Mouse (Mus musculus) neural tube, embryonic 11.5 days (tissue): ENCODE measurements at regions not wholly inside any gene's neighbourhood (a gene's known extent, or its start where the extent isn't known, plus 50 kb on each side); places are given as distances from the start of the nearest gene placed in this dataset.
A peak's percentile ranks its signal among the peaks of the same experiment; 100 is the strongest.

Experiments used
- ATAC-seq: fragments of 200-750 bp; cut with Nextera tagmentation; 2 replicates; pipeline ENCODE4 v1.8.0; 2017; ENCODE audit warnings: moderate number of reproducible peaks, mild to moderate bottlenecking, moderate TSS enrichment, moderate library complexity; ENCODE audit not compliant: insufficient read depth, low FRiP score, low TSS enrichment
- DNase-seq: peaks from one replicate; pipeline ENCODE4 v3.0.0-alpha.2; 2015; ENCODE audit warnings: low spot score
- H3K27ac ChIP-seq: fragments of 300-500 bp; sonication (generic); 2 replicates; pipeline ENCODE4 v1.5.1; 2014; ENCODE audit warnings: low read depth, mild to moderate bottlenecking, low read length
- H3K27me3 ChIP-seq: fragments of 300-500 bp; sonication (generic); 2 replicates; pipeline ENCODE4 v1.6.1; 2014; ENCODE audit warnings: mild to moderate bottlenecking, low read length, mixed read lengths; ENCODE audit not compliant: control insufficient read depth, insufficient read depth
- H3K36me3 ChIP-seq: fragments of 300-500 bp; sonication (generic); 2 replicates; pipeline ENCODE4 v1.6.1; 2014; ENCODE audit warnings: mild to moderate bottlenecking, low read length, moderate library complexity, mixed read lengths; ENCODE audit not compliant: control insufficient read depth, insufficient read depth
- H3K4me1 ChIP-seq: fragments of 300-500 bp; sonication (generic); 2 replicates; pipeline ENCODE4 v1.6.1; 2014; ENCODE audit warnings: low read length, mixed read lengths; ENCODE audit not compliant: control insufficient read depth, insufficient read depth
- H3K4me2 ChIP-seq: fragments of 300-500 bp; sonication (generic); 2 replicates; pipeline ENCODE4 v1.6.1; 2014; ENCODE audit warnings: low read depth, mild to moderate bottlenecking, moderate library complexity
- H3K4me3 ChIP-seq: fragments of 300-500 bp; sonication (generic); 2 replicates; pipeline ENCODE4 v1.5.1; 2014; ENCODE audit warnings: low read depth, low read length
- H3K9ac ChIP-seq: fragments of 300-500 bp; sonication (generic); 2 replicates; pipeline ENCODE4 v1.6.1; 2014; ENCODE audit warnings: mild to moderate bottlenecking, low read length
- H3K9me3 ChIP-seq: fragments of 300-500 bp; sonication (generic); 2 replicates; pipeline ENCODE4 v1.6.1; 2016; ENCODE audit warnings: low read length; ENCODE audit not compliant: control insufficient read depth
- whole genome bisulfite sequencing: fragments of 180-500 bp; shearing (Covaris S2); extraction: QIAGEN DNeasy Blood & Tissue Kit; methylation state at CpG from one replicate; pipeline ENCODE4 v1.1.7; 2014; 5-methylcytosine and 5-hydroxymethylcytosine counted together

- Histone ChIP-seq H3K4me2 (no peak overlapping the region), H3K4me3 (no peak overlapping the region), H3K27me3 (no peaks in the 10 kb centered on the region), H3K4me1 (no peaks in the 10 kb centered on the region), H3K9ac (no peak overlapping the region), H3K36me3 (no peaks in the 10 kb centered on the region), H3K9me3 (no peaks in the 10 kb centered on the region), H3K27ac (no peak overlapping the region)
- DNase-seq = no peak
- WGBS = 100% methylated on average over 1 of the region's 1 CpGs
- no peak for ATAC-seq
These were observed 151.2 kb downstream of the En1 start for GRCm38 (mm10) chr1:120753406-120753805.

GRCm38 (mm10) chr1:120754337-120754736 lies 152.1 kb downstream of the En1 start:
- Histone ChIP-seq H3K4me1 (no peaks in the 10 kb centered on the region), H3K9ac (no peak overlapping the region), H3K27me3 (no peaks in the 10 kb centered on the region), H3K4me3 (no peak overlapping the region), H3K9me3 (no peaks in the 10 kb centered on the region), H3K4me2 (no peak overlapping the region), H3K27ac (no peak overlapping the region), H3K36me3 (no peaks in the 10 kb centered on the region)
- no peak for ATAC-seq
- 84% methylated on average over 5 of the region's 5 CpGs for WGBS
- DNase-seq = no peak

GRCm38 (mm10) chr1:120757283-120757821 lies 155.1 kb downstream of the En1 start:
- Histone ChIP-seq H3K4me1 (no peaks in the 10 kb centered on the region), H3K4me3 (no peak overlapping the region), H3K4me2 (no peak overlapping the region), H3K9me3 (no peaks in the 10 kb centered on the region), H3K27ac (no peak overlapping the region), H3K9ac (no peak overlapping the region), H3K27me3 (no peaks in the 10 kb centered on the region), H3K36me3 (no peaks in the 10 kb centered on the region)
- DNase-seq = peak; percentile 43
- WGBS = 62% methylated on average over 9 of the region's 9 CpGs
- no peak for ATAC-seq

- Histone ChIP-seq H3K36me3 (no peaks in the 10 kb centered on the region), H3K4me2 (no peak overlapping the region), H3K27ac (no peak overlapping the region), H3K4me3 (no peak overlapping the region), H3K9ac (no peak overlapping the region), H3K27me3 (no peaks in the 10 kb centered on the region), H3K4me1 (no peaks in the 10 kb centered on the region), H3K9me3 (no peaks in the 10 kb centered on the region)
- 78% methylated on average over 7 of the region's 7 CpGs for WGBS
- ATAC-seq (no peak), DNase-seq (no peak)
These were observed 156.0 kb downstream of the En1 start for GRCm38 (mm10) chr1:120758172-120758571.

GRCm38 (mm10) chr1:120758762-120759161 lies 156.5 kb downstream of the En1 start:
- H3K9ac ChIP-seq = no peak overlapping the region
- H3K4me1 ChIP-seq = no peaks in the 10 kb centered on the region
- no peak overlapping the region for H3K4me3 ChIP-seq
- 75% methylated on average over 5 of the region's 5 CpGs for WGBS
- H3K27ac ChIP-seq = no peak overlapping the region
- ATAC-seq (no peak), DNase-seq (no peak)
- no peaks in the 10 kb centered on the region for H3K36me3 ChIP-seq
- no peaks in the 10 kb centered on the region for H3K9me3 ChIP-seq
- H3K4me2 ChIP-seq = no peak overlapping the region
- no peaks in the 10 kb centered on the region for H3K27me3 ChIP-seq

- Histone ChIP-seq H3K4me2 (no peak overlapping the region), H3K9me3 (no peaks in the 10 kb centered on the region), H3K27me3 (no peaks in the 10 kb centered on the region), H3K9ac (no peak overlapping the region), H3K36me3 (no peaks in the 10 kb centered on the region), H3K27ac (no peak overlapping the region), H3K4me1 (no peaks in the 10 kb centered on the region), H3K4me3 (no peak overlapping the region)
- WGBS = 80% methylated on average over 3 of the region's 3 CpGs
- no peak for ATAC-seq
- DNase-seq = no peak
These were observed 157.2 kb downstream of the En1 start for GRCm38 (mm10) chr1:120759380-120759779.

- 61% methylated on average over 9 of the region's 9 CpGs for WGBS
- DNase-seq = no peak
- no peak for ATAC-seq
- Histone ChIP-seq H3K4me2 (no peak overlapping the region), H3K27ac (no peak overlapping the region), H3K27me3 (no peaks in the 10 kb centered on the region), H3K4me3 (no peak overlapping the region), H3K9ac (no peak overlapping the region), H3K4me1 (no peaks in the 10 kb centered on the region), H3K36me3 (no peaks in the 10 kb centered on the region), H3K9me3 (no peaks in the 10 kb centered on the region)
These were observed 159.1 kb downstream of the En1 start for GRCm38 (mm10) chr1:120761364-120761763.

GRCm38 (mm10) chr1:120762498-120762897 lies 160.3 kb downstream of the En1 start:
- no peak overlapping the region for H3K9ac ChIP-seq
- no peak for ATAC-seq
- DNase-seq = no peak
- H3K27me3 ChIP-seq = no peaks in the 10 kb centered on the region
- no peaks in the 10 kb centered on the region for H3K4me1 ChIP-seq
- WGBS = 91% methylated on average over 2 of the region's 2 CpGs
- H3K9me3 ChIP-seq = no peaks in the 10 kb centered on the region
- no peak overlapping the region for H3K4me2 ChIP-seq
- no peak overlapping the region for H3K27ac ChIP-seq
- no peaks in the 10 kb centered on the region for H3K36me3 ChIP-seq
- no peak overlapping the region for H3K4me3 ChIP-seq

- Histone ChIP-seq H3K27ac (no peak overlapping the region), H3K9ac (no peak overlapping the region), H3K36me3 (no peaks in the 10 kb centered on the region), H3K4me1 (no peaks in the 10 kb centered on the region), H3K9me3 (no peaks in the 10 kb centered on the region), H3K4me2 (no peak overlapping the region), H3K4me3 (no peak overlapping the region), H3K27me3 (no peaks in the 10 kb centered on the region)
- DNase-seq = no peak
- WGBS = 46% methylated on average over 4 of the region's 4 CpGs
- ATAC-seq = no peak
These were observed 160.8 kb downstream of the En1 start for GRCm38 (mm10) chr1:120762921-120763595.
